Mouse (Mus musculus): ENCODE measurements at regions not wholly inside any gene's neighbourhood (a gene's known extent, or its start where the extent isn't known, plus 50 kb on each side); places are given as distances from the start of the nearest gene placed in this dataset.

DNA sequence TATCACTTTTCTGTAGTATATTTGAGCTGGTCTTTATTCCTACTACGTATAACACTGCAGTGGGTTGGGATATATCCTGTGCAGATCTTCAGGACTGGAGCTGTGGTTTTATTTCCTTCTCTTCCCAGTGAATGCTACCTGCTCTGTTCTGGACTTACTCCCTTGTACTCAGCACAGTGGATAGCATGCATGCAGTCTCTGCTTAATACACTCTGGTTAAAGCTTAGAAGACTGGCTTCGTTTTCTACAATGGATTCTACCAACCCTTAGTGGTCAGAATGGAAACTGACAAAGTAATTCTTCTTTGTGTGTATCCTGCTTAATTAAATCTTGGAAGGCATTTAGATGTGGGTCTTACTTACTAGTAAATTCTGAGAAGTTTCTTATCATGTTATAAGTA lies 292.3 kb downstream of the 1700017N19Rik start:
- no peak for DNase-seq (ENCODE audit: low spot score)

DNA sequence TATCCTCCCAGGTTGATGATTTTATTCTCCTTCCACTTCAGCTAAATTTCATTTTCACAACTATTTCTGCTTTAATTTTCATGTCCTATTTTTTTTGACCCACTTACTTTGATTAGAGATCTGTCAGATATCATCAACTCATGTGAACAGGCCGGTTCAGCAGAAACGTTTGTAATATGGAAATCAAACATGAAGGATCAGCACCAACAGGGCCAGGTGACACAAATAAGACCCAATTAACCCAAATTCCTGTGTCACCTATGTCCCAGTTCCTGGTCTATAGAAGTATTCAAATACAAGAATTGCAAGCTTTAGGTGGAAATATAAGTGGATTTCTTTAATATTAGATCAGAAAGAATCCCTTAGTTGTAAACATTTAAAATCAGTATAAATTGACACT lies 332.7 kb downstream of the 1700017N19Rik start:
- DNase-seq (ENCODE audit: low spot score), result no peak

DNA sequence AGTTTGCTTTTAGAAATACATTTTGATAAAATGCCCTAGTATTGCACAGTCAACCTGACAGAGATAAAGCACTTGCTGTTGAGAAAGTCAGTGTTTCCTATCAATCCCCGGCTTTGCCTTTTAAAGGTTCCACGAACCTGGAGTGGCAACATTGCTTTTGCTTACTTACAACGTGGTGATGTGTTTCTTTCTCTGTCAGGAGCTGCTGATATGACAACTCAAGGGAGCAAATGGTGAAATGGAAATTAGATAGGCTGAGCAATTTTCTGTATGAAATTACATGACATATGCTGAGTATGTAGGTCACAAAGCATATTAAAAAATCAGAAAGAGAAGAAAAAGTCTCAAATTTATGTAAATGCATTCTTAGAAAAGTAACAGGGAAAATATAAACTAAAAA lies 336.8 kb downstream of the 1700017N19Rik start:
- DNase-seq (ENCODE audit: low spot score), result no peak

DNA sequence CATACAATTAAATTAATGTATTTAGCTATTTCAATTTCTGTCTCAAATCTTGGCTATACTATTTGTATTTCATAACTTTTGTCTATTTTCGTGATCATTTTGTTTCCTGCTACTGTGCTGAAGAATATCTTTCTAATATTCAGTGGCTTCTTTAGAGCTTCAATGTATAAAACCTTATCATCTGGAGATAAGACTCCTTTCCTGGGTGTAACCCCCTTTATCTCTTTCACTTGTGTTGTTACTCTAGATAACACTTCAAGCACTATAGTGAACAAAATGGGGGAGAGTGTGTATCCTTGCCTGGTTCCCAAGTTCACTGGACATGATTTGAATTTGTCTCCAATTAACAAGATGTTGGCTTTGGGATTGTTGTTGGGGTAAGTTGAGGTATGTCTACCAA lies 341.5 kb downstream of the 1700017N19Rik start:
- no peak for DNase-seq (ENCODE audit: low spot score)

DNA sequence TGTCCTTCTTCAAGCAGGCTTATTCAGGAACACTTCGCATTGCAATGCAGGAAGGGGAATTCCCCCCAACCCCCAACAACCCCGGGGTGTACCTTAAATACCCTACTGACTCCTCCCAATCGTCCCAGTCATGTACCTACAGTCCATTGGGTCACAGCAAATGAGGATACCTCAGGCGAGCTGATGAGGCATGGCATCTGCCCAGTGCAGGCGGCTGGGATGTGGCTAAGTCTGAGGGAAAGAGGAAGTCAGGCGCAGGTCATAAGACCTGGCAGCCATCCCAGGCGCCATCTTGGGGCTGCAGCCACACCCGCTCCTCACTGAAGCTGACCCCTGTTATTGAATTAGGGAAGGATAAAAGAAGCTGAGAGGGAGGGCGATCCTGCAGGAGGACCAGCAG lies 368.1 kb downstream of the 1700017N19Rik start:
- DNase-seq (ENCODE audit: low spot score), result no peak

DNA sequence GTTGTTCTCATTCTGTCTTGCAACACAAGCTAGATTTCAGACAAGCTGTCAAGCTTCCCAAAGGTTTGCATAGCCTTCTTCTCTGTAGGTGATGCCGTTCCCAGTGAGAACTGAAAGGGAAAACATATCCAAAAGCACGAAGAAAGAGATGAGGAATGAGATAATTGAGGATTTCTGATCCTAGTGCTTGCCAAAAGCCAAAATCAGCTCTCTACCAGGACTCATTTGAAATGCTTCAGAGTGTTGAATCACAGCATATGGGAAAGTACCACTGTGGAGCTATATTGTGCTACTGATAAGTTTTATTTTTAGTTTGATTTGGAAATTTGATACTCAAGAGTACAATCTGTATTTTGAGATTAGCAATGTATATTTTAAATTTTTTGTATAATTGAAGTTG lies 413.2 kb downstream of the 1700017N19Rik start:
- DNase-seq (ENCODE audit: low spot score), result no peak

DNA sequence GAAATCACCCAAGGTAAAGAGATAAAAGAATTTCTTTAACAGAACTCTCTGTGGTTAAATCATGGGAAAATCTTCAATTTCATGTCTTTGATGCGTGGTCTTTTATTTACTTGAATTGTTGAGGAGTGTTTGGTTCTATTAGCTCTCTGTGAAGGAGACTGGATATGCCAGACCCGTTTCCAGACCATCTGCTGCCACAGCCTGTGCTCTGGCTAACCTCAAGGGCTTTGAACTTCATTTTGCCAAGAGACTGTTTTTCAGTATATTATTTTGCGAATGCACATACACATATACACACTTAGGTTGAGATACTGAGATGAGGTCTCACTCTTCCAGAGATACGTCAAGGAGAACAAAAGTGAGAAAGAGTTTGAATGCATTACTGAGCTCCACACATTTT lies 414.4 kb downstream of the 1700017N19Rik start:
- DNase-seq (ENCODE audit: low spot score), result no peak

DNA sequence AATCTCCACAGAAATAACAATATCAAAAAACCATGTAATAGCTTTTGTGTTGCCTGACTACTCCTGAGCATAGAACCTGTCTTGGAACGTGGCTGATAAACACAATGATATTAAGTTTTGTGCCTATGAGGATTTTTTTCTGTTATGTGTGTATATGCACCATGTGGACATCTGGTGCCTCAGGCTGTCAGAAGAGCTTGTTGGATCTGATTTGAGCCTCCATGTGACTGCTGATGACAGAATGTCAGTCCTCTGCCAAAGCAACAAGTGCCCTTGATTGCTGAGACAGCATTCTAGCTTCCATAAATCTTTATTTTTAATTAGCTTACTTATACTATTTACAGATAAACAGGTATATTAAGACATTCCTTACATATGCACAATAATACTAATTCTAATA lies 425.1 kb downstream of the 1700017N19Rik start:
- DNase-seq (ENCODE audit: low spot score), result no peak

DNA sequence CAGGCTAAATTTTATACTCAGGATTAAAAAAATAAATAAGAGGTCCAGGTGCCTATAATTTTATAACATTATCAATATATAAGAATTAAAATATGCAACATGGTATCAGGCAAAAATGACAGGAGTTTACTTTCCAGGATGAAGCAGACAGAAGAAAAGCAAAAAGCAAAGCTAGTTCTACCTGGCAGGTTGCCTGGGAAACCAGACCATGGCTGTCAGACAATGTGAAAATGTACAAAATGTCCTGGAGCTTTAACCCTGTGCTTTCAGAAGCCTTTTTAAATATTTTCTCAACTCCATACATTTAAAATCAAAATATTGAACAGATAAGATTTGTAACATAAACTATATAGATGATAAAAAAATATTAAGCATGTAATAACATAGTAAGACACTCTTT lies 448.3 kb downstream of the 1700017N19Rik start:
- no peak for DNase-seq (ENCODE audit: low spot score)

DNA sequence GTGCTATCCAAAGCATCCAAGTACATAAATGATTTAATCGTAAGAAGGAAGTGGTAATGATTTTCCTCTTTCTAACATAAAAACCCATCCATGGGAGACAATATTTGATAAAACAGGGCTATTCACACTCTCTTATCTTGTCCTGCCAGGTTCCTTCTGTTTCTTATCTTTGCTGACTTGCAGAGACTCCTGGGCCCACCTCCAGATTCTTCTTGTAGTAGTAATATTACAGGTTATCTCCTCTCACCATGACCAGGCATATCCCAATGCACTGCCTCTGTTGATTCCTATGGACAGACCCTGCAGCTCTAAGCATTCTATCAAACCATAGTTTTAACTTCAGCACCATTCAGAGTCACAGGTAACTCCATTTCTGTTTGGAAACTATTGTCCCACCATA lies 448.8 kb downstream of the 1700017N19Rik start:
- DNase-seq (ENCODE audit: low spot score), result no peak
